Mouse (Mus musculus) kidney, adult 9 months (tissue): ENCODE measurements at regions not wholly inside any gene's neighbourhood (a gene's known extent, or its start where the extent isn't known, plus 50 kb on each side); places are given as distances from the start of the nearest gene placed in this dataset.

Source experiments
- DNase-seq: peaks from one replicate; pipeline ENCODE4 v3.0.0; 2022

DNA sequence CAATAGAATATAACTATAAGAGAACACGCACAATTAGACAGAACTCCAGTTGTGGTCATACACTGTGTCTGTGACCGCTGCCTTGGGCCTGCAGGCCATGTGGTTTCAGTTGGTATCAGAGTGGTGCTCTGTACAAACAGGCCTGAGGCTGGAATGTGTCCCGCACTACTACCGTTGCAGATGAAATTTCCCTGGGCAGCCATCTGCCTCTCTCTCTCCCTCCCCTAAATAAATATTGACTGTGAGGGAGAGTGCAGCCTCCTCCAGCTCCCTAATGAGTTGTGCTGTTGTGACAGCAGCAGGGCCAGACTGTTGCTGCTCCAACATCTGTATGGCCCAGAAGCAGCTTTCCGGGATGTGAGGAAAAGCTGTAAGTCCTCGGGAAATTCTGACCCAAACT, 146.7 kb downstream of the Hs3st3b1 start:
- no peak for DNase-seq

DNA sequence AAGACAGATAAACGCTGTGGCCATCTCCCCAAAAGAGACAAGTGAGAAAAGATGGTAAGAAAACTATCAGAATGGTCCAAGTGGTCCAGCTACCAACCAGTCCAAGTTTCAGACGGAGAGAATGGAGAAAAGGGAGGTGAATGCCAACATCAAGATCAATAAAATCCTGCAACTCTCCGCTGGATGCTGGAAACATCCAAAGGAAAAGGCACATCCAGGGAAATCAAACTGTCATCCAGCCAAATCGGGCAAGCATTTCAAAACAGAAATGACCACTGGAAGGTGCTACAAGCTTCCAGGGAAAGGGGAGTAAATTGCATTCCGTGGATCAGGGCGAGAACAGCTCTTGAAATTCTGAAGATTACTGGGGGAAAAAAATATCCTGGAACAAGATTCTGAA, 142.7 kb downstream of the Hs3st3b1 start:
- no peak for DNase-seq

DNA sequence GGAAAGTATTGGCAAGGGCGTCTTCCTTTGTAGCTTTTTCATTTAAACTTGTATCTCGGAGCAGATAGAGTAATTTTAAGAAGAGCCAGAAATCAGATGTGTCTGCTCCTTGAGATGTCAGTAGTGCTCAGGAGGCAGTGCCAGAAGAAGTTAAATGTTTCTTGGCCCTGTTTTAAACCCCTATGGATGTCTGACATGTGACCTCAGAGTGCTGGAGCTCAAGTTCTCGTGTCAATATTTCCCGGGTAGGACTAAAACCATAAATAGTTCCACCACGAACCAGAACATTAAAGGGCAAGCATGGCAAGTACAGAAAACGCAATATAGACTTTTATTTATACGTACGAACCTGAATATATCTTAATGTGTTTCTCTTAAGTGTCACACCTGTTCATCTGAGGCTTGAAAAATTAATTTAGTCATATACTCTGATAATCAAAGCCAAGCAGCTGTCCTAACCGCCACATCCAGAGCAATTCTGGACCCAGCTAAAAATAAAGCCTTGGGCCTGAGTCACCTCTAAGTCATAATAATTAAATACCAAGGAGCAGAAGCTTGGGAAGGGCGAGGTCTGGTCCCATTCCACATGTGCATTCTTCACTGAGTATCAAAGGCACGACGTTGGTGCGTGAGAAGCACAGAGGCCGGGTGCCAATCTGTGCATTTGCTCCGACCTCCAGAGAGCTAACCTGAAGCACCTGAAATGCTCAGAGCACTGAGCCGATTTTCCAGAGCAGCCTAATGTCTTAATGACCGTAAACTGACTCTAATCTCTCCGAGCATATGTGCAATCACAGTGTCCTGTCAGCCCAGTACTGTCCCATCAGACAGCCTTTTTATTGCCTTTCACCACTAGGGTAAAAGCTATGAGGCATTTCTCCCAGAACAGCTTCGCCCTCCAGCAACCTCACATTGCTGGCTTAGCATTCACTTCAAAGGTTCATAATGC, 139.8 kb downstream of the Hs3st3b1 start:
- no peak for DNase-seq

DNA sequence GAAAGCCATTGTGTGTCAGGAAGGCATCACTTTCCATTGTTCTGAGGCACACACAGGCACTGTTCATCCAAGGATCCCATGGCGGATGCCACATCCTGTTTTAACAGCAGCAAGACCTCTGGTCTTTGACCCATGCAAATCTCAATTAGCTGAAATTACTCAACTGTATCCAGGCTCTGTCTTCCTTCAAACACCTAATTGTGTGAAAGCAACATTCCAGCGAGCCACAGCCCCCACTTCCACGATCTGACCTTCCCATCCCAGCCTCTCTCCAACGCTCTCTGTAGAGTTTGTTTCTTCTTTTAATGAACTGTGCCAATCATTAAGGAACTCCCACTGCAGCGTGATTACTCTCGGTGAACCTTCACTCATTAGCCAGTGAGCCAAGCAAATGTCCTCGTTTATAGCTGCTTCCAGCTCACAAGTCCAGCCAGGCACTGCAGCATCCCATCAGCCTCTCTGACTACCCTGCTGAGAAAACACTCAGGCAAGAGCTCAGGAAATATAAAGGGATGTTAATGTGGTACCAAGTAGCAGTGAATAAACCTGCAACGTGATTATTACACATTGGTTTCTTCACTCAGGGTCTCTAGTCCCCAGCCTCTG, 136.7 kb downstream of the Hs3st3b1 start:
- DNase-seq, result peak; percentile 19

GRCm38 (mm10) chr11:63785965-63786364, 136.1 kb downstream of the Hs3st3b1 start:
- no peak for DNase-seq

- DNase-seq, result no peak
Measured at GRCm38 (mm10) chr11:63789473-63790120, 132.5 kb downstream of the Hs3st3b1 start.

DNA sequence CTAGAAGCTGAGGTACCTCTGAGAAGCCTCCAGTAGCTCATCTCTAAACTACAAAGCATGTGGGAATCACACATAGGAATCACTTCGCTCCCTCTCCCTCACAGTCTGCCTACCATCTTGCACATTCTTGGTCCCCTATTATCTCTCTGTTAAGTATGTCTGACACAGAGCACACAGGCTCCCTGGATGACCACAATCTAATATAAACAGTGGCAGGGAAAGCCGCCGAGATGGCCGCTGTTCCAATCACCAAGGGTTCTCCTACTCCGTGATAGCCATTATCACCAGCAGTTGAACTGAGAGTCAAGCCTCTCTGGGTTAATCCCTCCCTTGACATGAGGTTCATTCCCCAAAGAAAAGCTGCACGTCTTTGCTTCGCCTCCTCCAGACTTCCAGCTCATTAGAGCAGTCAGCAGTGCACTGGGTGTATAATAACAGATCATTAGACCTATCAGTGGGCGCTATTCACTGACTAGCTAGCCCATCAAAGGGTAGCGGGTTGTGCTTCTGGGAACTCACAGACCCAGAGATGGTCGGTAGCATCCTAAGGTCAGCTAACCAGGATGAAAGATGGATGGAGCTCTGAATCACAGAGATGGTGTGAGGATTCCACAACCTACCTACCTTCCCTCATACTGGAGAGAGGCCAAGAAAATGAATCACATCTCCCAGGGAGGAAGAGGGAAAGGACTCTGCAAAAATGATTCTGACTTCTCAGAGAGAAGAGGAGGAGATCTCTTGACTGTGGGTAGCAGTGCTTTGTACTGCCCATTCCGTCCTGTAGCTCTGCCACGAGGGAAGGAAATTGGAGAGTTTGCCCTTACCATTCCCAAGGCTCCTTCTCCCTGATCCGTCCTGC, 130.9 kb downstream of the Hs3st3b1 start:
- DNase-seq, result no peak

DNA sequence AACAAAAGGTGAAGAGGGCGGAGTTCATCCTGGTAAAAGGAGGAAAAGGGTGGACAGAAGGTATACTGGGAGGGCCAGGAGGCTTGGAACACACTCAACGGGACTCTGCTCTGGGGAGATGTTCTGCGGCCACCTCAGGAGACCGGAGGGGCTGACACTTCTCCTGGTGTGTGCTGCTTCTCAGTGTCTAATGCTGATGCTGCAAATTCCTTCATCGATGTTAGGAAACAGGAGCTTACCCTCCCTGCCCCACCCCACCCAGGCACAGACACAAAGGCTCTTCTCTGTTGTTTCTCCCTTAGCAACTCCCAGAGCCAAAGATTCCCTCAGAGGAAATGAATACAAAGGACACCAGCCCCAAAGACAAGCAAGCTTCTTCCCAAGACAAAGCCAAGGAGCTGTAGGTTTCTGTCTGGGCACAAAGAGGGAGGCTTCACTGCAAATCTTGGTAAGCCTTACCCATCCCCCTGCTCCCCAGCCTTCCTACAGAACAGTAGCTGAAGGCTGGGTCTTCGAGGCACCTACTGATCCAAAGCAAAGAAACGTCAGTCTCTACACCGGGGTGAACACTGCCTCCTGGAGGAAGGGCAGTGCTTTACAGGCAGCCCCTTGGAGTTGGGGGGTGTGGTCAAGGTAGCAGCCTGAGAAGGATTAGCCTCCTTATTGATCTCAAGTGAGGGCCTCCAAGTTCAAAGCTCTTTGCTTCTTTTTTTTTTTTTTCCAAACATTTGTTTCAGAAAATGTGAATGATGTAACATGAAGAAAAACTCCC, 128.2 kb downstream of the Hs3st3b1 start:
- DNase-seq, result no peak

DNA sequence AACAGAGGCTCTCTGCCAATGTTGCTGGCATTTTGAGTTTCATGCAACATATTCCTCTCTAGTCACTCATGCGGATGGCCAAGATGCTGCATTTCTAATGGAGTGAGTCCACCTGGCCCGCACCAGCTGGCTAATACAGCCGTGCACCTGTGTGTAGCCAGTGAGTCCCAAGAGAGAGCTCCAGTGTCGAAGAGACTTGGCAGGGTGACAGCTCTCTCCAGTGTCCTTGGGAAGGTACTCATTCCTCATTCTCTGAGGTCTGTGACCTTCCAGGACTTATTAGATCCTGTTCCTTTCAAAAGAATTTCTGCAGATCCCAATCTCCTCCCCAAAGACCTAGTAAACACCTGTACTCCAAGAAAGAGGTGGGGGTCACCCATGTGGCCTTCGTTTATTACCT, 109.9 kb downstream of the Hs3st3b1 start:
- no peak for DNase-seq

- DNase-seq, result no peak
Measured at GRCm38 (mm10) chr11:63822847-63823246, 99.2 kb downstream of the Hs3st3b1 start.

GRCm38 (mm10) chr11:63827271-63827762, 94.8 kb downstream of the Hs3st3b1 start:
- DNase-seq, result peak; percentile 3

- DNase-seq, result no peak
Measured at GRCm38 (mm10) chr11:63833480-63833879, 88.6 kb downstream of the Hs3st3b1 start.

DNA sequence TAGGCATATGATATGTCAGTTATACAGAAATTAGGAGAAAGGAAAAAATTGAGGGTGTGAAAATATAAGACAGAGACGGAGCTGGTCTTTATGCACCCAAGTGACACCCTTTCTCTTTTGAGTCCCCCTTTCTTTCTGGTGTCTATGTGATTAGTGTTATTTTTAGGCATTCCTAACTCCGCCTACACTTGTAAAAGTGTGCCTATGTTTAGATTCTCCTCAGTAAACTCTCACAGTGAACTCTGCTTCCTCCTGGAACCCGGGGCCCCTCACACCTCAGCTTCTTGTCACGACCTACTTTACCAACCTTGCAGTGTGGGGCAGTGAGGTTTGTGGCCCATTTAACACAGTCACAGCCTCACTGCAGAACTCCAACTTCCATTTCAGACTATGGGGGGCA, 88.0 kb downstream of the Hs3st3b1 start:
- no peak for DNase-seq

DNA sequence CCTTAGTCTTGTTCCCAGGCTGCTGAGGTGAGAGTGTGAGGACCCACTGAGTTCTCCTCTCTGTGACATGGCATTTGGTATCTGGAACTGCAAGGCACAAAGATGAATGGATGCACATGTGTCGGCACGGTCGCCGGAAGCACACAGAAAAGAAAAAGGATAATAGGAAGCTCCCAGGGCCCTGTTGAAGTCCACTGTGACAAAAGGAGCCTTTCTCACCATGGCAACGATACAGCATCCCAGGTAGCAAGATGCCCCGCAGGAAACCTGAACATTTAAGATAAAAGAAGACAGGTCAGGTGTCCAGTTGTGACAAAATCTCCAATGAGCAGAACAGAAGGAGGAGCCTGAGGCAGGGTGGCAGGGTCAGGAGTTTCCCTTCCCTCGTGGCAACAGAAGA, 87.5 kb downstream of the Hs3st3b1 start:
- DNase-seq, result no peak
